Mouse (Mus musculus) frontal cortex, postnatal 25 days (tissue): ENCODE results near the gene Tbx15.

Source experiments
- DNase-seq, 2 experiments: peaks; one replicate each; pipeline ENCODE4 v3.0.0; 2022; ENCODE audit warnings: low spot score in 2 of 2

The Tbx15 gene

GRCm38 (mm10) chr3:99387127-99387526, 146.9 kb downstream of the Tbx15 start:
- no peak for DNase-seq
